Comparison of ENCODE assay signal across 8 mouse cellular contexts in genomic region chr3:88552676-88553524, GRCm38 (mm10). TPM values are rescaled to one million over a fixed set of nuclear protein-coding genes. Genes with fewer than 3 reads are reported as not detected.
DNase-seq lines count a peak whose midpoint lies in the region; ATAC-seq lines count a peak whose summit lies in the region.

Lamtor2 (minus strand) TSS chr3:88553074.

- peak; percentile 83 for ATAC-seq in megakaryocyte progenitor cell, adult 5-6 weeks (replicated peaks; ENCODE audit: poor library complexity)

- peak; percentile 99 for DNase-seq in adipocyte (ENCODE audit: low spot score)
- DNase-seq in embryo, embryonic 10 days (ENCODE audit: low spot score): peak; percentile 99
- peak; percentile 97 for DNase-seq in gastrocnemius, postnatal 10 days
- DNase-seq in induced T-regulatory cell, adult 2 months (ENCODE audit: low read depth): peak; percentile 95
- peak; percentile 95 to 98 for DNase-seq in left cerebral cortex, adult 9 months (ENCODE audit: low spot score in 2 of 2)
- peak; percentile 98 for DNase-seq in right cerebral cortex, postnatal 14 days
- peak; percentile 97 to 98 for DNase-seq in urinary bladder, postnatal 36 days (ENCODE audit: low spot score in 2 of 2)

RNA-seq across cellular contexts. Expression of gene Lamtor2, which starts in this region (rescaled TPM):
- 10 to 100 TPM; 75.4 to 81.8 TPM for total RNA-seq in gastrocnemius, postnatal 10 days (2021)
- total RNA-seq in megakaryocyte progenitor cell, adult 5-6 weeks (2015): 42.4 and 46.4 TPM in 2 replicates
- total RNA-seq in megakaryocyte progenitor cell, adult 5-6 weeks (2017): 93.9 and 115 TPM in 2 replicates

Comparison
In these comparisons a context has a peak if more than half of its experiments do, and no peak if none do; other contexts are left out.
1. Peak in every context shown above with its lines: DNase-seq and ATAC-seq.